Mouse (Mus musculus) liver, embryonic 16.5 days (tissue): ENCODE measurements around the gene Caskin2. TPM values are rescaled to one million over a fixed set of nuclear protein-coding genes. Genes with fewer than 3 reads are reported as not detected.

Experiments used
- ATAC-seq: fragments of 200-750 bp; cut with Nextera tagmentation; 2 replicates; pipeline ENCODE4 v1.8.0; 2017; ENCODE audit warnings: low read depth, mild to moderate bottlenecking, moderate number of reproducible peaks, moderate library complexity
- H3K27ac ChIP-seq: fragments of 300-500 bp; sonication (generic); 2 replicates; pipeline ENCODE4 v1.5.1; 2014; ENCODE audit warnings: mild to moderate bottlenecking, low read length
- H3K27me3 ChIP-seq: fragments of 300-500 bp; sonication (generic); 2 replicates; pipeline ENCODE4 v1.6.1; 2014; ENCODE audit warnings: low read depth, low read length, mixed read lengths; ENCODE audit not compliant: control insufficient read depth, insufficient read depth
- H3K36me3 ChIP-seq: fragments of 300-500 bp; sonication (generic); 2 replicates; pipeline ENCODE4 v1.6.1; 2014; ENCODE audit warnings: mild to moderate bottlenecking; ENCODE audit not compliant: control insufficient read depth, insufficient read depth
- H3K4me1 ChIP-seq: fragments of 300-500 bp; sonication (generic); 2 replicates; pipeline ENCODE4 v1.6.1; 2014; ENCODE audit warnings: low read depth, low read length, mixed read lengths; ENCODE audit not compliant: control insufficient read depth
- H3K4me2 ChIP-seq: fragments of 300-500 bp; sonication (generic); 2 replicates; pipeline ENCODE4 v1.6.1; 2014; ENCODE audit warnings: low read depth, low read length, mixed read lengths
- H3K4me3 ChIP-seq: fragments of 300-500 bp; sonication (generic); 2 replicates; pipeline ENCODE4 v1.5.1; 2014; ENCODE audit warnings: low read depth, mild to moderate bottlenecking, low read length
- H3K9ac ChIP-seq: fragments of 300-500 bp; sonication (generic); 2 replicates; pipeline ENCODE4 v1.6.1; 2014; ENCODE audit warnings: low read depth, low read length
- H3K9me3 ChIP-seq: fragments of 300-500 bp; sonication (generic); replicated peaks from 2 replicates; pipeline ENCODE4 v1.6.1; 2016; ENCODE audit warnings: low read length; ENCODE audit not compliant: control insufficient read depth
- WGBS: fragments of 180-500 bp; shearing (Covaris S2); extraction: QIAGEN DNeasy Blood & Tissue Kit; methylation state at CpG from one replicate; pipeline ENCODE4 v1.1.7; 2014; ENCODE audit not compliant: insufficient replicate concordance; 5-methylcytosine and 5-hydroxymethylcytosine counted together
- polyA plus RNA-seq: library from polyadenylated mRNA; unstranded; fragments of >200 nt; fragmentation: Nextera tagmentation; extraction: Ambion mirVana; gene quantifications from 2 replicates; pipeline ENCODE4 v1.2.1, GENCODE M21; 2015

Gene Caskin2
- polyA plus RNA-seq, 1 experiment from 2014 or later: 6.1 TPM

DNA sequence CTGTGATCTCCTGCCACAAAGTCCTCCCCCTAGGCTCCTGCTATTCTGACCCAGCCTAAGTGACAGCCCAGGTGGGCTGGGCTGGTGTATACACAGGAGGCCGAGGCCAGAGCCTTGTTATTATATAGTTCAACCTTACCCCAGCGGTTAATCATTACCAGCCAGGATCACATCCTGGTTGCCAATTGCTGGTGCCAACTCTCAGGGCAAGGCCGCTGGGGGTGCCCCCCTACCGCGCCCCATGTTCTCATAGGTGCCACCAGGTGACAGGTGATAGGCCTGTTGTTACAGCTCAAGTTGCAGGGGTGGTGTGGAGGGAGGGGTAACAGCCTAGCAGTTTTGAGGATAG, 30.4 kb upstream of the Caskin2 start:
- Histone ChIP-seq H3K27ac (no peak overlapping the region), H3K9me3 (no peaks in the 10 kb centered on the region), H3K4me2 (no peak overlapping the region), H3K9ac (no peak overlapping the region), H3K4me1 (peaks cover 33% of the 10 kb centered on the region), H3K27me3 (no peaks in the 10 kb centered on the region), H3K36me3 (peaks cover 9% of the 10 kb centered on the region), H3K4me3 (no peak overlapping the region)
- WGBS: 76% methylated on average over 5 of the region's 5 CpGs
- ATAC-seq: peak; percentile 25; the same call in 1 of the 2 replicates

DNA sequence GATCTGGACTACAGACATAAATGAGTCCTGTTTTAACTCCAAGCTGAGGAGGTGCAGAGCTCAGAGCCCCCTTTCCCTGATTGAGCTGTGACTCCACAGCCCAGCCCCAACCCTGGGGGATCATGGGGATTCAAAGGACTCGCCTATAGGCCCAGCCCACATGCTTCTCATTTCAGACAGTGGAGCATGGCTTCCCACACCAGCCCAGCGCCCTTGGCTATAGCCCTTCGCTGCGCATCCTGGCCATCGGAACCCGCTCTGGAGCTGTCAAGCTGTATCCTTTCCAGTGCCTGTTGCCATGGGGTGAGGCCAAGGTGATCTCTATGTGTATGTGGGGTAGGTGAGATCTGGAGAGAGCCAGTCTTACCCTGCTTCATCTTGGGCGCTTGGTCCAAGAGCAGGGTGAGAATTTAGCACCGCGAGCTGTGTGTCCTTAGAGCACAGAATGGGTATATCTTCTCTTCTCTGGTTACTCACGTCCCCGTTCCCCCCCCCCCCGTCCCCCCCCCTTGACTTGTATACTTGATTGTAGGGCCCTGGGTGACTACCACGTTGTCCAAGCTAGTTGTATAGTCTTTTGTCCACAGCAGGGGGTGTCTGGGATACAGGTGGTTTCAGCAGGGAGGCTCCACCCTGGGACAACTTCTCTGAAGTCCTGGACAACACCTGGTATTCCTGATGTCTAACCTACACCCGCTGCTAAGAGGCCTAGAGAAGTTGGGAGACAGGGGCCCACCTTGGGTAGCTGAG, 29.9 kb upstream of the Caskin2 start:
- Histone ChIP-seq H3K4me3 (no peak overlapping the region), H3K4me1 (peaks cover 35% of the 10 kb centered on the region), H3K9ac (no peak overlapping the region), H3K27ac (no peak overlapping the region), H3K9me3 (no peaks in the 10 kb centered on the region), H3K4me2 (no peak overlapping the region), H3K27me3 (no peaks in the 10 kb centered on the region), H3K36me3 (peaks cover 9% of the 10 kb centered on the region)
- 82% methylated on average over 11 of the region's 14 CpGs for WGBS
- ATAC-seq: no peak

DNA sequence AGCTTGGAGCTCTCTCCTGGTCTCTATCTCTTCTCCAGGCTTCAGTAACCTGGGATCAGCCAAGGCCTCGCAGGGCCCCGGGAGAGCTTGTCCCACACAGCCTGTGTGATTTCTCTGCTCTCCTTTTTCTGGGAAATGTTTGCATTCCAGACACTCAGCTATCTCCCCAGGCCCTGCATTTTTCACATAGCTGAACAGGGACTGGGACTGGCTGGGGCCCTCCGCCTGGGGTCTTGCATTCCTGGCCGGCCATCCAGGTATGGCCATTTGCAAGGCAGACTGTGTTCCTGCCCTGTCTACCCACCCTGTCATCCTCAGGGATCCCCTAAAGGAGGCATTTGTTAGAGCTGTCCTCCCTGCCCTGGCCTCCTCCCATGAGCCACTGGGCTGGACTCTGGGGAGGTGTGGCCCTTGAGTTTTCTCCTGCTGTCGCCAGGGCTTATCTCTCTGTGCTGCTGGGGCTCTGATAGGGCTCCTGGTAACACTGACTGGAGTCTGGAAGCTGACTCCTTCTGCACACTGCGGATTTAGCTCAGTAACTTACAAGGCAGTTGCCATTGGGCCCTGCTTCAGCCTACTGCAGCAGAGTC, 28.6 kb upstream of the Caskin2 start:
- Histone ChIP-seq H3K36me3 (peaks cover 9% of the 10 kb centered on the region), H3K27ac (peak overlapping the region; percentile 77), H3K4me2 (peak overlapping the region; percentile 26), H3K4me1 (peaks cover 35% of the 10 kb centered on the region), H3K27me3 (no peaks in the 10 kb centered on the region), H3K9ac (peak overlapping the region; percentile 6; the same call in 1 of the 2 replicates), H3K9me3 (no peaks in the 10 kb centered on the region), H3K4me3 (no peak overlapping the region)
- peak; percentile 92 for ATAC-seq
- 19% methylated on average over 6 of the region's 6 CpGs for WGBS

DNA sequence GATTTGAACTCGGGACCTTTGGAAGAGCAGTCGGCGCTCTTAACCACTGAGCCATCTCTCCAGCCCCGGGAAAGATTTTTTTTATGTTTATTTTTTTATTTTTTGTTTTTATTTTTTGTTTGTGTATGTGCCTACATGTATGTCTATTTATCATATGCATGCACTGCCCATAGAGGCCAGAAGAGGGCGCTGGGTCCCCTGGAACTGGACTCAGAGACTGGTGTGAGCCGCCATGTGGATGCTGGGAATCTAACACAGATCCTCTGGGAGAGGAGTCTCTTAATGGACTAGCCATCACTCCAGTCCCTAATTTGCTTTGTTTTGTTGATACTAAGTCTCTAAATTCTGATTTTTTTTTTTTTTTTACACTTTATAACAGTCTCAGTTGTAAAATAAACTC, 27.6 kb upstream of the Caskin2 start:
- 74% methylated on average over 6 of the region's 6 CpGs for WGBS
- Histone ChIP-seq H3K9me3 (no peaks in the 10 kb centered on the region), H3K27ac (no peak overlapping the region), H3K4me2 (no peak overlapping the region), H3K36me3 (peaks cover 9% of the 10 kb centered on the region), H3K4me3 (no peak overlapping the region), H3K9ac (no peak overlapping the region), H3K4me1 (peaks cover 35% of the 10 kb centered on the region), H3K27me3 (no peaks in the 10 kb centered on the region)
- no peak for ATAC-seq

DNA sequence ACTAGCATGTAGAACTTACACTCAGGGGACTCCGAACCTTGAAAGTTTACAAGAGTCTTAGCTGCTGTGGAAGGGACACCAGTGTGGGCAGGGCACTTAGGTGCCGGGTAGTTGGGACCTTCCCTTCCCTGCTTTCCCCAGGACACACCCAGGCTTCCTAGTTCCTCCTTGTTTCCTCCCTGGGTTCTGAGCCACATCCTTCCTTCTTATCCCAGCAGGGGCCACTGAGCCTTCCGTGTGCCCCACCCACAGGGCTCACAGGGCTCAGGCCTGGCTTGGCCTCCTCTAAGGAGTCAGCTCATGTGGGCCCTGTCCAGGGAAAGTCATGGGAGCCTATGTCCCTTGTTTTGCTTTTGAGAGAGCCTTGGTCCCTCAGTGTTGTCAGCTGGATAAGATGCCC, 26.3 kb upstream of the Caskin2 start:
- H3K27me3 ChIP-seq: no peaks in the 10 kb centered on the region
- no peaks in the 10 kb centered on the region for H3K9me3 ChIP-seq
- H3K27ac ChIP-seq: no peak overlapping the region
- H3K9ac ChIP-seq: no peak overlapping the region
- no peaks in the 10 kb centered on the region; the same call in 1 of the 2 replicates for H3K36me3 ChIP-seq
- H3K4me1 ChIP-seq: peaks cover 35% of the 10 kb centered on the region
- 65% methylated on average over 3 of the region's 3 CpGs for WGBS
- no peak overlapping the region for H3K4me3 ChIP-seq
- no peak overlapping the region for H3K4me2 ChIP-seq
- ATAC-seq: no peak

DNA sequence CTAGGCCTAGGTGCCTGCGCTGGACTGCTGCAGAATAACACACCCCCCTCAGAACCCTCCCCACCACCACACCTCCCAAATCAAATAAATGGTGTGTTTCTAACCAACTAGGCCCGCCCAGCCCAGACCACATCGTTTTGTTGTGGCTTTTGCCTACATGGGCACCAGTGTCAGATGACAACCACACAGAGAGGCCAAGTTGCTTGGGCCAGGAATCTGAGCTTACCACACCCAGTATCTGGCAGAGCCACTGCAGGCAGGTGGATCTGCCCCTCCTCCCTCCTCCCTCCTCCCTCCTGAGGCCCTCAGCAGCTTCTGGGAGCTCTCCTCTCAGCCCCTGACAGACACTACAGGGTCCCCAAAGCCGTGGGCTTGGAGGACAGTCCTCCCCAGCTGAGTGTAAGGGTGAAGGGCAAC, 25.5 kb upstream of the Caskin2 start:
- H3K27me3 ChIP-seq: no peaks in the 10 kb centered on the region
- H3K9me3 ChIP-seq: no peaks in the 10 kb centered on the region
- H3K36me3 ChIP-seq: no peaks in the 10 kb centered on the region
- no peak overlapping the region for H3K9ac ChIP-seq
- H3K4me3 ChIP-seq: no peak overlapping the region
- H3K4me2 ChIP-seq: no peak overlapping the region
- ATAC-seq: no peak; the same call in 1 of the 2 replicates
- H3K27ac ChIP-seq: no peak overlapping the region
- 21% methylated on average over 4 of the region's 4 CpGs for WGBS
- H3K4me1 ChIP-seq: peaks cover 35% of the 10 kb centered on the region

DNA sequence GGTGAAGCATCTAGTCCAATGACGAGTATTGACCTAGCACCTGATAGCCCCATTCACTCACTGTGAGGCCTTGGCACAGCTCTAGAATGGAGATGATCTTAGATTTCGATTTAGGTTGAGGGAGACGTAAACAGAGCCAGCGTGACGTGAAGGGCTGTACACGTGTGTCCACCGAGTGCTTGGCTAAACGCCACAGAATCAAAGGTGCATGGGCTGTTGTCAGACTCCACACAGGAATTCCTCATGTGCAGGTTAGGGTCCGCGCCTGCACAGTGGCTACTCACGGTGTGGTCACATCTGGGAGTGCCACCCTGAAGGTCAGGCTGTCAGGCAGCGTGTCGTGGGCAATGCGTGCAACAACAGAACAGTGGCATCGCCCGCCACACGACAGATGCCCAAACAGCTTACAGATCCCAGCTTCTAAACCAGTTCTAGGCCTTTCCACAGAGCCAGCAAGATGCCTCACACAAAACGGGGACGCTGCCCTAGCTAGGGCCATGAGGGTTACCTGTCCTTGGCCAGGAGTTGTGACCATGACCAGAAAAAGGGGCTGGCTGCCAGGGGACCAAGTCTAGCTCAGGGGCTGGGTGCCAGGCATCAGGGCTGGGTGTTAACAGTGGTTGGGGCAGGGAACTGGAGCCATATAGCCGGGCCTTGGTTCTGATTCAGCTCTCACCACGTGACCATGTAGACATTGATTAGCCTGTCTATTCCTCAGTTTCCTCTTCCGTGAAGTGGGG, 24.3 kb upstream of the Caskin2 start:
- H3K4me1 ChIP-seq: peaks cover 38% of the 10 kb centered on the region
- H3K27ac ChIP-seq: no peak overlapping the region
- 83% methylated on average over 22 of the region's 22 CpGs for WGBS
- no peak overlapping the region for H3K4me3 ChIP-seq
- H3K4me2 ChIP-seq: no peak overlapping the region
- H3K27me3 ChIP-seq: no peaks in the 10 kb centered on the region
- H3K9me3 ChIP-seq: no peaks in the 10 kb centered on the region
- no peaks in the 10 kb centered on the region for H3K36me3 ChIP-seq
- no peak for ATAC-seq
- H3K9ac ChIP-seq: no peak overlapping the region

DNA sequence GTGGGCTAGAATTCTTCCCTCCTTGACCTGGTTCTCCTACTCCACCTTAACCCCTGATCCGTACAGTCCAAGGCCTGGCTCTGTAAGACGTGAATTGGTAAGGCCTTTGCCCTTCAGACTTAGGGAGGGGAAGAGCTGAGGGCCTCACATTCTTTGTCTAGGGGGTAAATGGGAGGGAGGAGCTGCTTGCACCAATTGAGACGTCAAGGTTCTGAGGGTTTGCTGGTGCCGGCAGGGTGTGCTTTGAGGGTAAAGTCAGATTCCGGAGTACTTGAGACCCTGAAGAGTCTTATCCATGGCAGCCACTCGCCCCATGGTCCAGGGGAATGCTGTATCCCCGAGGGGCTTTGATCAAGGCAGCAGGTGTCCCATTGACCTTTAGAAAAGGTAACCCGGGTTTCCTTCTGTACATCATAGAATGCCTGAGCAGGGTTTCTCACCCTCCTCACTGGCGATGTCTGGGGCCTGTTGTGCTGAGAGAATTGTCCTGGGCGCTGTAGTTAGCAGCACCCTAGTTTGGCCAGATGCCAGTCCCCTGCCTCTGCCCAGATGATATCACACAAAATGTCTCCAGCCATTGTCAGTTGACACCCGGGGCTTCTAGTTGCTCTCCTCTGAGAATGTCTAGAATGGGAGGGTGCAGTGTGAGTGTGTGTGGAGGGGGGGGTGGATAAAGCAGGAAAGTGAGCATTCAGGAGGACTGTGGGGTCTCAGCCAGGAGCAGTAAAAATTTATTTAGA, 23.4 kb upstream of the Caskin2 start:
- H3K9ac ChIP-seq: no peak overlapping the region
- H3K4me1 ChIP-seq: peaks cover 35% of the 10 kb centered on the region

More for the DNA sequence above, 23.4 kb upstream of the Caskin2 start:
- Histone ChIP-seq H3K36me3 (no peaks in the 10 kb centered on the region), H3K4me3 (no peak overlapping the region), H3K9me3 (no peaks in the 10 kb centered on the region), H3K4me2 (no peak overlapping the region), H3K27me3 (no peaks in the 10 kb centered on the region), H3K27ac (no peak overlapping the region)
- ATAC-seq: no peak
- 55% methylated on average over 11 of the region's 11 CpGs for WGBS
